Mouse (Mus musculus) limb, embryonic 13.5 days (tissue): ENCODE results near the gene Cdkn2b. TPM values are rescaled to one million over a fixed set of nuclear protein-coding genes. Genes with fewer than 3 reads are reported as not detected.
A peak's percentile ranks its signal among the peaks of the same experiment; 100 is the strongest.

Experiments
- ATAC-seq: fragments of 200-750 bp; cut with Nextera tagmentation; 2 replicates; pipeline ENCODE4 v1.8.0; 2017; ENCODE audit warnings: low read depth, moderate number of reproducible peaks, moderate TSS enrichment; ENCODE audit not compliant: low FRiP score
- H3K27ac ChIP-seq: fragments of 300-500 bp; sonication (generic); 2 replicates; pipeline ENCODE4 v1.5.1; 2015; ENCODE audit warnings: inconsistent platforms, mild to moderate bottlenecking, moderate library complexity
- H3K27me3 ChIP-seq: fragments of 300-500 bp; sonication (generic); 2 replicates; pipeline ENCODE4 v1.6.1; 2015; ENCODE audit warnings: mild to moderate bottlenecking, inconsistent platforms
- H3K36me3 ChIP-seq: fragments of 300-500 bp; sonication (generic); 2 replicates; pipeline ENCODE4 v1.6.1; 2015; ENCODE audit warnings: inconsistent platforms, mild to moderate bottlenecking, moderate library complexity
- H3K4me1 ChIP-seq: fragments of 300-500 bp; sonication (generic); 2 replicates; pipeline ENCODE4 v1.6.1; 2015; ENCODE audit warnings: inconsistent platforms
- H3K4me2 ChIP-seq: fragments of 300-500 bp; sonication (generic); replicated peaks from 2 replicates; pipeline ENCODE4 v1.6.1; 2015; ENCODE audit warnings: inconsistent platforms, mild to moderate bottlenecking, moderate library complexity
- H3K4me3 ChIP-seq: fragments of 300-500 bp; sonication (generic); 2 replicates; pipeline ENCODE4 v1.5.1; 2015; ENCODE audit warnings: moderate library complexity, mild to moderate bottlenecking, inconsistent platforms
- H3K9ac ChIP-seq: fragments of 300-500 bp; sonication (generic); 2 replicates; pipeline ENCODE4 v1.6.1; 2015; ENCODE audit warnings: mild to moderate bottlenecking, inconsistent platforms
- H3K9me3 ChIP-seq: fragments of 300-500 bp; sonication (generic); 2 replicates; pipeline ENCODE4 v1.6.1; 2016; ENCODE audit warnings: inconsistent platforms
- WGBS: fragments of 180-500 bp; shearing (Covaris S2); methylation state at CpG from one replicate; pipeline ENCODE4 v1.1.7; 2015; 5-methylcytosine and 5-hydroxymethylcytosine counted together
- polyA plus RNA-seq: library from polyadenylated mRNA; unstranded; fragments of >200 nt; fragmentation: Nextera tagmentation; extraction: Ambion mirVana; gene quantifications from 2 replicates; pipeline ENCODE4 v1.2.1, GENCODE M21; 2015

The Cdkn2b gene
- polyA plus RNA-seq, 1 experiment from 2014 or later = 2.3 TPM

- H3K9ac ChIP-seq = no peak overlapping the region
- no peak overlapping the region for H3K4me3 ChIP-seq
- H3K4me2 ChIP-seq = no peak overlapping the region
- no peaks in the 10 kb centered on the region for H3K36me3 ChIP-seq
- peaks cover 96% of the 10 kb centered on the region for H3K27me3 ChIP-seq
- no peaks in the 10 kb centered on the region for H3K9me3 ChIP-seq
- under 1% methylated on average over 25 of the region's 25 CpGs for WGBS
- ATAC-seq = no peak
- no peak overlapping the region for H3K27ac ChIP-seq
- H3K4me1 ChIP-seq = peaks cover 16% of the 10 kb centered on the region
These were observed 4.0 kb downstream of the Cdkn2b start for GRCm38 (mm10) chr4:89306798-89307365.

- H3K9me3 ChIP-seq = no peaks in the 10 kb centered on the region
- H3K36me3 ChIP-seq = no peaks in the 10 kb centered on the region
- ATAC-seq = no peak
- H3K27ac ChIP-seq = no peak overlapping the region
- no peak overlapping the region for H3K4me3 ChIP-seq
- H3K4me2 ChIP-seq = no peak overlapping the region
- H3K9ac ChIP-seq = no peak overlapping the region
- H3K4me1 ChIP-seq = peaks cover 11% of the 10 kb centered on the region
- H3K27me3 ChIP-seq = peaks cover 93% of the 10 kb centered on the region
- WGBS = 3% methylated on average over 3 of the region's 3 CpGs
These were observed 5.1 kb downstream of the Cdkn2b start for GRCm38 (mm10) chr4:89305691-89306090.

GRCm38 (mm10) chr4:89303281-89303995, 7.4 kb downstream of the Cdkn2b start:
- H3K4me2 ChIP-seq = no peak overlapping the region
- under 1% methylated on average over 14 of the region's 14 CpGs for WGBS
- H3K36me3 ChIP-seq = no peaks in the 10 kb centered on the region
- H3K4me1 ChIP-seq = 0 out of 2 replicates have a peak, but pooled peaks cover 4% of the 10 kb centered on the region
- H3K27ac ChIP-seq = no peak overlapping the region
- ATAC-seq = no peak; the same call in 1 of the 2 replicates
- H3K9ac ChIP-seq = no peak overlapping the region
- H3K27me3 ChIP-seq = peaks cover 92% of the 10 kb centered on the region
- H3K9me3 ChIP-seq = no peaks in the 10 kb centered on the region
- H3K4me3 ChIP-seq = no peak overlapping the region

GRCm38 (mm10) chr4:89302129-89302528, 8.7 kb downstream of the Cdkn2b start:
- Histone ChIP-seq H3K36me3 (no peaks in the 10 kb centered on the region), H3K9ac (no peak overlapping the region), H3K9me3 (no peaks in the 10 kb centered on the region), H3K4me3 (no peak overlapping the region), H3K4me1 (0 out of 2 replicates have a peak, but pooled peaks cover 4% of the 10 kb centered on the region), H3K27me3 (peaks cover 89% of the 10 kb centered on the region), H3K4me2 (no peak overlapping the region), H3K27ac (no peak overlapping the region)
- ATAC-seq = no peak
- WGBS = 0% methylated on average over 1 of the region's 1 CpGs

- H3K9me3 ChIP-seq = no peaks in the 10 kb centered on the region
- no peak overlapping the region for H3K4me2 ChIP-seq
- peaks cover 8% of the 10 kb centered on the region; the same call in 1 of the 2 replicates for H3K4me1 ChIP-seq
- H3K27ac ChIP-seq = no peak overlapping the region
- ATAC-seq = no peak
- peaks cover 89% of the 10 kb centered on the region for H3K27me3 ChIP-seq
- no peaks in the 10 kb centered on the region for H3K36me3 ChIP-seq
- WGBS = 1% methylated on average over 2 of the region's 2 CpGs
- H3K4me3 ChIP-seq = no peak overlapping the region
- H3K9ac ChIP-seq = no peak overlapping the region
These were observed 11.1 kb downstream of the Cdkn2b start for GRCm38 (mm10) chr4:89299721-89300120.

- H3K4me2 ChIP-seq = peak overlapping the region; percentile 98
- ATAC-seq = peak; percentile 30; the same call in 1 of the 2 replicates
- H3K9ac ChIP-seq = peak overlapping the region; percentile 53; the same call in 1 of the 2 replicates
- WGBS = 1% methylated on average over 30 of the region's 31 CpGs
- H3K27me3 ChIP-seq = peaks cover 87% of the 10 kb centered on the region
- H3K9me3 ChIP-seq = no peaks in the 10 kb centered on the region
- H3K36me3 ChIP-seq = no peaks in the 10 kb centered on the region
- H3K27ac ChIP-seq = no peak overlapping the region
- peaks cover 11% of the 10 kb centered on the region for H3K4me1 ChIP-seq
- peak overlapping the region; percentile 60 for H3K4me3 ChIP-seq
These were observed 15.2 kb downstream of the Cdkn2b start for GRCm38 (mm10) chr4:89295441-89296220.

GRCm38 (mm10) chr4:89294486-89295440, 16.1 kb downstream of the Cdkn2b start, which contains the start of gene Cdkn2a:
TSS of gene Cdkn2a (minus strand) at chr4:89294653.
- no peaks in the 10 kb centered on the region for H3K9me3 ChIP-seq
- under 1% methylated on average over 111 of the region's 117 CpGs for WGBS
- peak; percentile 71 for ATAC-seq
- H3K4me2 ChIP-seq = peak within 1 kb of the TSS; percentile 98
- peaks cover 11% of the 10 kb centered on the region for H3K4me1 ChIP-seq
- no peak within 1 kb of the TSS for H3K27ac ChIP-seq
- peaks cover 87% of the 10 kb centered on the region for H3K27me3 ChIP-seq
- no peaks in the 10 kb centered on the region for H3K36me3 ChIP-seq
- peak within 1 kb of the TSS; percentile 60 for H3K4me3 ChIP-seq
- peak within 1 kb of the TSS; percentile 53 for H3K9ac ChIP-seq

- Histone ChIP-seq H3K4me3 (peak overlapping the region; percentile 60), H3K4me1 (peaks cover 11% of the 10 kb centered on the region), H3K27me3 (peaks cover 87% of the 10 kb centered on the region), H3K9me3 (no peaks in the 10 kb centered on the region), H3K9ac (no peak overlapping the region), H3K4me2 (peak overlapping the region; percentile 98), H3K36me3 (no peaks in the 10 kb centered on the region), H3K27ac (no peak overlapping the region)
- 2% methylated on average over 24 of the region's 26 CpGs for WGBS
- ATAC-seq = 0 out of 2 replicates have a peak, but pooled peaks have one; percentile 2
These were observed 16.8 kb downstream of the Cdkn2b start for GRCm38 (mm10) chr4:89294091-89294485.

- H3K4me3 ChIP-seq = no peak overlapping the region
- peaks cover 92% of the 10 kb centered on the region for H3K27me3 ChIP-seq
- no peak overlapping the region for H3K27ac ChIP-seq
- peaks cover 11% of the 10 kb centered on the region for H3K4me1 ChIP-seq
- no peak overlapping the region for H3K4me2 ChIP-seq
- WGBS = 2% methylated on average over 7 of the region's 7 CpGs
- no peaks in the 10 kb centered on the region for H3K9me3 ChIP-seq
- no peaks in the 10 kb centered on the region for H3K36me3 ChIP-seq
- no peak for ATAC-seq
- H3K9ac ChIP-seq = no peak overlapping the region
These were observed 17.3 kb downstream of the Cdkn2b start for GRCm38 (mm10) chr4:89293516-89293915.

GRCm38 (mm10) chr4:89289028-89289427, 21.8 kb downstream of the Cdkn2b start:
- no peaks in the 10 kb centered on the region for H3K9me3 ChIP-seq
- no peak overlapping the region for H3K27ac ChIP-seq
- ATAC-seq = no peak
- H3K36me3 ChIP-seq = no peaks in the 10 kb centered on the region
- H3K4me1 ChIP-seq = peaks cover 1% of the 10 kb centered on the region
- H3K4me3 ChIP-seq = no peak overlapping the region
- 2% methylated on average over 4 of the region's 4 CpGs for WGBS
- H3K4me2 ChIP-seq = no peak overlapping the region
- H3K9ac ChIP-seq = no peak overlapping the region
- peaks cover 85% of the 10 kb centered on the region for H3K27me3 ChIP-seq

- 0% methylated on average over 1 of the region's 1 CpGs for WGBS
- Histone ChIP-seq H3K9me3 (no peaks in the 10 kb centered on the region), H3K4me3 (no peak overlapping the region), H3K4me2 (no peak overlapping the region), H3K27ac (no peak overlapping the region), H3K9ac (no peak overlapping the region), H3K4me1 (peaks cover 8% of the 10 kb centered on the region; the same call in 1 of the 2 replicates), H3K36me3 (no peaks in the 10 kb centered on the region), H3K27me3 (peaks cover 87% of the 10 kb centered on the region)
- no peak for ATAC-seq
These were observed 24.3 kb downstream of the Cdkn2b start for GRCm38 (mm10) chr4:89286566-89286965.
